Mouse (Mus musculus) B cell, adult 2 months (primary cell): ENCODE measurements around the gene Ttbk2.

Source experiments
- DNase-seq, 2 experiments: peaks; one replicate each; pipeline ENCODE4 v3.0.0; 2022

Ttbk2 gene

GRCm38 (mm10) chr2:120745496-120745895 is 104.9 kb downstream of the Ttbk2 start:
- no peak for DNase-seq

- no peak for DNase-seq
Measured at GRCm38 (mm10) chr2:120731877-120732530, 118.4 kb downstream of the Ttbk2 start.

GRCm38 (mm10) chr2:120731167-120731862 is 119.1 kb downstream of the Ttbk2 start:
- DNase-seq: peak; percentile 92

GRCm38 (mm10) chr2:120730639-120731166 is 119.7 kb downstream of the Ttbk2 start:
- peak in 1 of 2 experiments; percentile 33 for DNase-seq

GRCm38 (mm10) chr2:120729775-120730585 is 120.4 kb downstream of the Ttbk2 start:
- peak in 1 of 2 experiments; percentile 1 for DNase-seq

GRCm38 (mm10) chr2:120724176-120724575 is 126.2 kb downstream of the Ttbk2 start:
- DNase-seq: no peak

DNA sequence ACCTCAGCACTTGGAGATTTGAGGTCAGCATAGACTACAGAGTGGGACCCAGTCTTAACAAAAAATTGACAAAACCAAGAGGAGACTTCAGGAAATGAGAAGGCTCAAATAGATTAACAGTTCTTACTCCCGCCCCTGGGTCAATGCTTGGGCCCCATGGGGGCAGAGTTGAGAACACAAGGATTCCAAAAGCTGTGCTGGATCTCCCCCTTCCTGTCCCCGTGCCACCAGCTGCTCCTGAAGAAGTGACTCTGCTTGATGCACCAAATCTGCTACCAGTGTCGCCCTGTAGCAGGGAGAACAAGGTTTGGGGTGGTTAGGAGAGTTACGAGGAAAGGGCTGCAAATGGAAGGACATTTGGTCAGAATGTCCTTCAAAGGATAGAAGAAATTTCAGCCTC is 126.8 kb downstream of the Ttbk2 start:
- no peak for DNase-seq

GRCm38 (mm10) chr2:120722491-120722890 is 127.9 kb downstream of the Ttbk2 start:
- DNase-seq: no peak

DNA sequence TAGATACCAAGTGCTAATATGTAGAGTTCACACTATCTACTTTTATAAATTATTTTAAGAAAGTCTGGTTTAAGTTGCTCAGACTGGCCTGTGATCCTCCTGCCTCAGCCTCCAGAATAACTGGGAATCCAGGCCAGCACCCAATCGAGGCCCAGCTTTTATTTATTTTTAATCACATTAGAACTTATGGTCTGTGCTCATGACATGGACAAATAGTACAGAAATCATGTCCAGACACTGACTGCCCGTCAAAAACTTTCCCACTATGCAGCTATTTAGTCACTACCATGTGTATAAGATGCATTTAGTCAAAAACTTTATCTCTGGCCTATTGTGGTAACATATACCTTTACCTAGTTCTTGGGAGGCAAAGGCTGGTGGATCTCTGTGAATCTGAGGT is 128.5 kb downstream of the Ttbk2 start:
- no peak for DNase-seq

DNA sequence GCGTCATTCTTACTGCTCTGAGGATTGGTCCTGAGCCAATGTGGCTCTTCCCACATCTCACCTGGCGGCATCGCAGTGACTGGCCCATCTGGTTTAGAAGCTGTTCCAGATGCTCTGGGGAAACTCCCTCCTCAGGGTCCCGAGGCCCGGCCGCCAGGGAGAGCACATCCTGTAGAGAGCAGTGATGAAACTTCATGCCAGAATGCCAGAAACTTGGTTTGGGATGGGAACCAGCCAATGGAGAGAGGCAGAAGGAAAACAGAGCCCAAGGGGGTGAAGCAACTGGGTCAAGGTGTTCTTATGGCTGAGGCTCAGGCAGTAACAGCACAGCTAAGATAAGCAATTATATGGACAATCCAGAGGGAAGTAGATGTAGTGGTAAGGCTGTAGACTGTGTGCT is 129.6 kb downstream of the Ttbk2 start:
- DNase-seq: no peak

DNA sequence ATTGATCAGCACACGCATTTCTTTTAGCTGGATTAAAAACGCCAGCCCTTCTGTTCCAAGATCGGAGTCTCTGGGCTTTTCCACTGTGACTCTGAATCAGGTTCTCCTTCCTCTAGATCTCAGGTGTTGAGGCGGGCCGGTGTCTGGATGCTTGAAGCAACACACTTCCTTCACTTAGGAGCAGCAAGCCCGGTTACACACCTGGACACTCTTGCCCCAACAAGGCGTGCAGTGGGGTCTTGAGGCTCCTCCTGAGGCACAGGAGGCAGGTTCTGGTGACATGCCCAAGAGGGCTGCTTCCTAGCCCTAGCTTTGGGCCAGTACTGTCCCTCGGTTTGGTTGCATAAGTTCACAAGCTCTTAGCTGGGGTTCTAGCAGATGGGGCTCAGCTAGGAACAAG is 131.9 kb downstream of the Ttbk2 start:
- DNase-seq: no peak

DNA sequence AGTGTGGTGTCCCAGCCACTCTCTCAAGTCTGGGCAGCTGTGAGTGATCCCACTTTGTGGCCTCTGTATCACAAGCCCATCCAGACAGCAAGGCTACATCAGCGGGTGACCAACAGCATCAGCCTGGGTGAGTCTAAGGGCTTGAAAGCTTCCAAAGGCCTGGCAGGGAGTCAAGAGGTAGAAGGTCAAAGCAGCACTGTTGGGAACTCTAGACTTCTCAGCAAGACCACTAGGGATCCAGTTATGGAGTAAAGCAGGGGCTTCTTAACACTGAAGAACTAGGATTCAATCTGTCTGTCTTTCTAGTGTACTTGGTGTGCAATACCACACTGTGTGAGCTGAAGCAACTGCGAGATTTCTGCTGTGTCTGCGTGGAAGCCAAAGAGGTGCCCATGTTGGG is 137.0 kb downstream of the Ttbk2 start:
- no peak for DNase-seq

DNA sequence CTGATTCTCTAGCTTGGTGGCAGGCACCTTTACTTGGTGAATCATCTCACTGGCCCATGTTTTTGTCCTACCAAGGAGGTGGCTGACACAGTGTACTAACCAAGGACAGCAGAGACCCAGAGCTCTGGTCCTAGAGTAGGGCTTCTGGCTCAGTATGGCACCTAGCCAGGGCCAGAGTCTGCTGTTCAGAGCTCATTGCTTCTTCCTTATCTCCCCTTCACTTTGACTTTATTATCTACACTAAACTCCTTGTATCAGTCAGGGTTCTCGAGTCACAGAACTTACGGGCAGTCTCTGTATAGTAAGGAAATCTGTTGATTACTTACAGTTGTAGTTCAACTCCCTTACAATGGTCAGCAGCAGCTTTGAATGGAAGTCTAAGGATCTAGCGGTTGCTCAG is 139.5 kb downstream of the Ttbk2 start:
- no peak for DNase-seq

GRCm38 (mm10) chr2:120710154-120710553 is 140.2 kb downstream of the Ttbk2 start:
- no peak for DNase-seq

DNA sequence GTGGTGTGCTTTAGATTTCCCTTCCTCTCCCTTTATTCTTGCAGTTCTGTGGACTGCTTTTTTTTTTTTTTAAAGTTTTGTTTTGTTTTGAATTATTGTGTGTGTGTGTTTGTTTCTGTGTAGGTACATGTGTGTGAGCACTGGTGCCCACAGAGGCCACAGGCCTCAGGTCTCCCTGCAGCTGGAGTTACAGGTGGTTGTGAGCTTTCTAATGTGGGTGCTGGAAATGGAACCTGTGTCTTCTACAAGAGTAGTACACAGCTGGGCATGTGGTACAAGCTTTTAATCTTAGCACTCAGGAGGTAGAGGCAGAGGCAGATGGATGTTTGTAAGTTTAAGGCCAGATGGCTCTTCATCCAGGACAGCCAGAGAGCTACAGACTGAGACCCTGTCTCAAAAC is 143.4 kb downstream of the Ttbk2 start:
- DNase-seq: no peak

GRCm38 (mm10) chr2:120702675-120703074 is 147.7 kb downstream of the Ttbk2 start:
- DNase-seq: no peak

- no peak for DNase-seq
Measured at GRCm38 (mm10) chr2:120700379-120700885, 150.0 kb downstream of the Ttbk2 start.

DNA sequence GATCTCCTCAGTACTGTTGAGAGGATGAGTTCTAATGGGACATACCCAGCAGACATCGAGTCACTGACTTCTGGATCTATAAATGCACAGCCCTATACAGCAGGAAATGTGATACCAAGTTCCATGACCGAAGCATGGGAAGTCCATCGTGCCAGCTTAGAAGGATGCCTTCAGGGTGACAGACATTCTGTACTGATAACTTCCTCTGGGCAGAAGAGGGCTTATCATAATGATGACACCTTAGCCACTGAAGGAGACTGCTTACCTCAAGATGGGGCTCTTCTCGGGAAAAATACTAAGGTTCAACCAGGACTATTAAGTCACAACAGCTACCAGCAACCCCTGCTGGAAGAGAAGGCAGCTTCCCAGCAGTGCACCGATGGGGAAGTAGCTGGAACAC is 152.6 kb downstream of the Ttbk2 start:
- no peak for DNase-seq
